Mouse (Mus musculus): ENCODE results near the gene Ccnjl. TPM values are rescaled to one million over a fixed set of nuclear protein-coding genes. Genes with fewer than 3 reads are reported as not detected.
A peak's percentile ranks its signal among the peaks of the same experiment; 100 is the strongest.

Ccnjl gene
- polyA plus RNA-seq, 1 experiment from 2014 or later: 9.5 TPM

- Histone ChIP-seq H3K36me3 (ENCODE audit: control insufficient read depth, insufficient read depth, low read length) (no peaks in the 10 kb centered on the region), H3K4me3 (ENCODE audit: low read depth, low read length) (no peak overlapping the region), H3K4me2 (ENCODE audit: low read depth, low read length) (no peak overlapping the region), H3K27ac (ENCODE audit: low read depth, low read length) (no peak overlapping the region), H3K9ac (replicated peaks; ENCODE audit: low read depth, low read length) (no peak overlapping the region), H3K27me3 (ENCODE audit: control insufficient read depth, insufficient read depth, low read length) (no peaks in the 10 kb centered on the region), H3K4me1 (ENCODE audit: control insufficient read depth, insufficient read depth, low read length) (no peaks in the 10 kb centered on the region), H3K9me3 (ENCODE audit: control insufficient read depth, low read length) (no peaks in the 10 kb centered on the region)
- peak; percentile 9; the same call in 1 of the 2 replicates for ATAC-seq (ENCODE audit: low read depth)
- 32% methylated on average over 7 of the region's 7 CpGs for WGBS
These were observed 35.9 kb upstream of the Ccnjl start for GRCm38 (mm10) chr11:43492663-43493062.

- Histone ChIP-seq H3K9ac (replicated peaks; ENCODE audit: low read depth, low read length) (no peak overlapping the region), H3K27me3 (ENCODE audit: control insufficient read depth, insufficient read depth, low read length) (no peaks in the 10 kb centered on the region), H3K4me3 (ENCODE audit: low read depth, low read length) (no peak overlapping the region), H3K27ac (ENCODE audit: low read depth, low read length) (no peak overlapping the region), H3K9me3 (ENCODE audit: control insufficient read depth, low read length) (no peaks in the 10 kb centered on the region), H3K4me1 (ENCODE audit: control insufficient read depth, insufficient read depth, low read length) (no peaks in the 10 kb centered on the region), H3K36me3 (ENCODE audit: control insufficient read depth, insufficient read depth, low read length) (no peaks in the 10 kb centered on the region), H3K4me2 (ENCODE audit: low read depth, low read length) (no peak overlapping the region)
- WGBS: 25% methylated on average over 6 of the region's 6 CpGs
- peak; percentile 87 for ATAC-seq (ENCODE audit: low read depth)
These were observed 34.7 kb upstream of the Ccnjl start for GRCm38 (mm10) chr11:43493815-43494409.

GRCm38 (mm10) chr11:43495037-43495436, 33.5 kb upstream of the Ccnjl start:
- Histone ChIP-seq H3K9ac (replicated peaks; ENCODE audit: low read depth, low read length) (no peak overlapping the region), H3K4me3 (ENCODE audit: low read depth, low read length) (no peak overlapping the region), H3K4me1 (ENCODE audit: control insufficient read depth, insufficient read depth, low read length) (no peaks in the 10 kb centered on the region), H3K27me3 (ENCODE audit: control insufficient read depth, insufficient read depth, low read length) (no peaks in the 10 kb centered on the region), H3K9me3 (ENCODE audit: control insufficient read depth, low read length) (no peaks in the 10 kb centered on the region), H3K27ac (ENCODE audit: low read depth, low read length) (no peak overlapping the region), H3K36me3 (ENCODE audit: control insufficient read depth, insufficient read depth, low read length) (no peaks in the 10 kb centered on the region), H3K4me2 (ENCODE audit: low read depth, low read length) (no peak overlapping the region)
- 54% methylated on average over 8 of the region's 8 CpGs for WGBS
- ATAC-seq (ENCODE audit: low read depth): 0 out of 2 replicates have a peak, but pooled peaks have one; percentile 7

GRCm38 (mm10) chr11:43495532-43495931, 33.1 kb upstream of the Ccnjl start:
- no peak overlapping the region for H3K27ac ChIP-seq (ENCODE audit: low read depth, low read length)
- ATAC-seq (ENCODE audit: low read depth): no peak
- H3K36me3 ChIP-seq (ENCODE audit: control insufficient read depth, insufficient read depth, low read length): no peaks in the 10 kb centered on the region
- no peaks in the 10 kb centered on the region for H3K27me3 ChIP-seq (ENCODE audit: control insufficient read depth, insufficient read depth, low read length)
- no peak overlapping the region for H3K4me3 ChIP-seq (ENCODE audit: low read depth, low read length)
- H3K4me2 ChIP-seq (ENCODE audit: low read depth, low read length): no peak overlapping the region
- 52% methylated on average over 3 of the region's 3 CpGs for WGBS
- H3K4me1 ChIP-seq (ENCODE audit: control insufficient read depth, insufficient read depth, low read length): no peaks in the 10 kb centered on the region
- H3K9me3 ChIP-seq (ENCODE audit: control insufficient read depth, low read length): no peaks in the 10 kb centered on the region
- H3K9ac ChIP-seq (replicated peaks; ENCODE audit: low read depth, low read length): no peak overlapping the region

- WGBS: 85% methylated on average over 6 of the region's 6 CpGs
These were observed 27.3 kb upstream of the Ccnjl start for GRCm38 (mm10) chr11:43501256-43501655.

GRCm38 (mm10) chr11:43505188-43505587, 23.4 kb upstream of the Ccnjl start:
- Histone ChIP-seq H3K4me1 (ENCODE audit: control insufficient read depth, insufficient read depth, low read length) (no peaks in the 10 kb centered on the region), H3K4me3 (ENCODE audit: low read depth, low read length) (no peak overlapping the region), H3K36me3 (ENCODE audit: control insufficient read depth, insufficient read depth, low read length) (no peaks in the 10 kb centered on the region), H3K4me2 (ENCODE audit: low read depth, low read length) (no peak overlapping the region), H3K9me3 (ENCODE audit: control insufficient read depth, low read length) (no peaks in the 10 kb centered on the region), H3K27me3 (ENCODE audit: control insufficient read depth, insufficient read depth, low read length) (no peaks in the 10 kb centered on the region), H3K27ac (ENCODE audit: low read depth, low read length) (no peak overlapping the region), H3K9ac (replicated peaks; ENCODE audit: low read depth, low read length) (no peak overlapping the region)
- no peak for ATAC-seq (ENCODE audit: low read depth)
- WGBS: 87% methylated on average over 7 of the region's 7 CpGs

More at GRCm38 (mm10) chr11:43501256-43501655, 27.3 kb upstream of the Ccnjl start:
- H3K4me1 ChIP-seq (ENCODE audit: control insufficient read depth, insufficient read depth, low read length): no peaks in the 10 kb centered on the region
- H3K27me3 ChIP-seq (ENCODE audit: control insufficient read depth, insufficient read depth, low read length): no peaks in the 10 kb centered on the region
- no peak overlapping the region for H3K27ac ChIP-seq (ENCODE audit: low read depth, low read length)
- H3K9me3 ChIP-seq (ENCODE audit: control insufficient read depth, low read length): no peaks in the 10 kb centered on the region
- H3K4me2 ChIP-seq (ENCODE audit: low read depth, low read length): no peak overlapping the region
- ATAC-seq (ENCODE audit: low read depth): no peak
- H3K9ac ChIP-seq (replicated peaks; ENCODE audit: low read depth, low read length): no peak overlapping the region
- no peaks in the 10 kb centered on the region for H3K36me3 ChIP-seq (ENCODE audit: control insufficient read depth, insufficient read depth, low read length)
- H3K4me3 ChIP-seq (ENCODE audit: low read depth, low read length): no peak overlapping the region

- Histone ChIP-seq H3K27me3 (ENCODE audit: control insufficient read depth, insufficient read depth, low read length) (no peaks in the 10 kb centered on the region), H3K9me3 (ENCODE audit: control insufficient read depth, low read length) (no peaks in the 10 kb centered on the region), H3K4me1 (ENCODE audit: control insufficient read depth, insufficient read depth, low read length) (no peaks in the 10 kb centered on the region), H3K9ac (replicated peaks; ENCODE audit: low read depth, low read length) (no peak overlapping the region), H3K4me2 (ENCODE audit: low read depth, low read length) (no peak overlapping the region), H3K36me3 (ENCODE audit: control insufficient read depth, insufficient read depth, low read length) (no peaks in the 10 kb centered on the region), H3K4me3 (ENCODE audit: low read depth, low read length) (no peak overlapping the region), H3K27ac (ENCODE audit: low read depth, low read length) (no peak overlapping the region)
- WGBS: 88% methylated on average over 6 of the region's 6 CpGs
- no peak for ATAC-seq (ENCODE audit: low read depth)
These were observed 20.6 kb upstream of the Ccnjl start for GRCm38 (mm10) chr11:43507976-43508375.

- Histone ChIP-seq H3K4me3 (ENCODE audit: low read depth, low read length) (no peak overlapping the region), H3K9ac (replicated peaks; ENCODE audit: low read depth, low read length) (no peak overlapping the region), H3K36me3 (ENCODE audit: control insufficient read depth, insufficient read depth, low read length) (no peaks in the 10 kb centered on the region), H3K27ac (ENCODE audit: low read depth, low read length) (no peak overlapping the region), H3K9me3 (ENCODE audit: control insufficient read depth, low read length) (no peaks in the 10 kb centered on the region), H3K27me3 (ENCODE audit: control insufficient read depth, insufficient read depth, low read length) (no peaks in the 10 kb centered on the region), H3K4me1 (ENCODE audit: control insufficient read depth, insufficient read depth, low read length) (no peaks in the 10 kb centered on the region), H3K4me2 (ENCODE audit: low read depth, low read length) (no peak overlapping the region)
- ATAC-seq (ENCODE audit: low read depth): no peak
- WGBS: 90% methylated on average over 5 of the region's 5 CpGs
These were observed 18.7 kb upstream of the Ccnjl start for GRCm38 (mm10) chr11:43509878-43510277.

GRCm38 (mm10) chr11:43512661-43513190, 15.9 kb upstream of the Ccnjl start:
- H3K9ac ChIP-seq (replicated peaks; ENCODE audit: low read depth, low read length): no peak overlapping the region
- WGBS: 76% methylated on average over 2 of the region's 2 CpGs
- no peaks in the 10 kb centered on the region for H3K9me3 ChIP-seq (ENCODE audit: control insufficient read depth, low read length)
- H3K4me3 ChIP-seq (ENCODE audit: low read depth, low read length): no peak overlapping the region
- H3K27me3 ChIP-seq (ENCODE audit: control insufficient read depth, insufficient read depth, low read length): no peaks in the 10 kb centered on the region
- no peaks in the 10 kb centered on the region for H3K36me3 ChIP-seq (ENCODE audit: control insufficient read depth, insufficient read depth, low read length)
- H3K27ac ChIP-seq (ENCODE audit: low read depth, low read length): no peak overlapping the region
- no peak for ATAC-seq (ENCODE audit: low read depth)
- no peaks in the 10 kb centered on the region for H3K4me1 ChIP-seq (ENCODE audit: control insufficient read depth, insufficient read depth, low read length)
- H3K4me2 ChIP-seq (ENCODE audit: low read depth, low read length): no peak overlapping the region

All from neural tube, embryonic 14.5 days (tissue).